Mouse (Mus musculus): ENCODE results near the gene Zfp488. TPM values are rescaled to one million over a fixed set of nuclear protein-coding genes. Genes with fewer than 3 reads are reported as not detected.

The Zfp488 gene
- polyA plus RNA-seq, 1 experiment from 2014 or later = not detected

Other genes with a start within 250 kb of the Zfp488 start
- gene Gdf10, start 55.2 kb downstream of the Zfp488 start, polyA plus RNA-seq (2015; fragmentation: Nextera tagmentation; extraction: Ambion mirVana) = 7.1 and 17.1 TPM in 2 replicates
- gene Gdf2, start 37.7 kb downstream of the Zfp488 start, polyA plus RNA-seq (2015; fragmentation: Nextera tagmentation; extraction: Ambion mirVana) = 0.11 and 0.19 TPM in 2 replicates
- 0.04 TPM in 1 of 2 replicates, not detected in the other for gene Rbp3, start 24.8 kb downstream of the Zfp488 start, polyA plus RNA-seq (2015; fragmentation: Nextera tagmentation; extraction: Ambion mirVana)
- gene Gm30083, start 36.4 kb upstream of the Zfp488 start, polyA plus RNA-seq (2015; fragmentation: Nextera tagmentation; extraction: Ambion mirVana) = not detected in 2 replicates
- not detected in 2 replicates for gene Gm5460, start 38.0 kb upstream of the Zfp488 start, polyA plus RNA-seq (2015; fragmentation: Nextera tagmentation; extraction: Ambion mirVana)
- not detected in 2 replicates for gene Antxrl, start 73.9 kb upstream of the Zfp488 start, polyA plus RNA-seq (2015; fragmentation: Nextera tagmentation; extraction: Ambion mirVana)
- 2.0 and 5.3 TPM in 2 replicates for gene Anxa8, start 107.2 kb upstream of the Zfp488 start, polyA plus RNA-seq (2015; fragmentation: Nextera tagmentation; extraction: Ambion mirVana)
- gene A630023A22Rik, start 124.0 kb upstream of the Zfp488 start, polyA plus RNA-seq (2015; fragmentation: Nextera tagmentation; extraction: Ambion mirVana) = not detected in 2 replicates
- gene Npy4r, start 173.7 kb upstream of the Zfp488 start, polyA plus RNA-seq (2015; fragmentation: Nextera tagmentation; extraction: Ambion mirVana) = 0.13 and 0.15 TPM in 2 replicates
- 0.10 and 0.11 TPM in 2 replicates for gene Gprin2, start 222.9 kb upstream of the Zfp488 start, polyA plus RNA-seq (2015; fragmentation: Nextera tagmentation; extraction: Ambion mirVana)
- gene Syt15, start 240.8 kb upstream of the Zfp488 start, polyA plus RNA-seq (2015; fragmentation: Nextera tagmentation; extraction: Ambion mirVana) = 0.35 and 0.77 TPM in 2 replicates

Measured in heart, embryonic 15.5 days (tissue).